Mouse (Mus musculus): ENCODE measurements around the gene Arhgap27.
"Not testable (repeated sequence)": the region's sequence is repeated elsewhere in the genome, so short reads cannot be mapped to it uniquely, and the experiment has no call there.

The Arhgap27 gene

GRCm38 (mm10) chr11:103363214-103364148 lies at the start of gene Arhgap27:
Gene Arhgap27, minus strand, starts transcription at chr11:103363692.
- peak; percentile 55 to 69 for DNase-seq

- peak in 1 of 2 experiments; percentile 70 for DNase-seq
Measured at GRCm38 (mm10) chr11:103412950-103413423, 49.5 kb upstream of the Arhgap27 start.

DNA sequence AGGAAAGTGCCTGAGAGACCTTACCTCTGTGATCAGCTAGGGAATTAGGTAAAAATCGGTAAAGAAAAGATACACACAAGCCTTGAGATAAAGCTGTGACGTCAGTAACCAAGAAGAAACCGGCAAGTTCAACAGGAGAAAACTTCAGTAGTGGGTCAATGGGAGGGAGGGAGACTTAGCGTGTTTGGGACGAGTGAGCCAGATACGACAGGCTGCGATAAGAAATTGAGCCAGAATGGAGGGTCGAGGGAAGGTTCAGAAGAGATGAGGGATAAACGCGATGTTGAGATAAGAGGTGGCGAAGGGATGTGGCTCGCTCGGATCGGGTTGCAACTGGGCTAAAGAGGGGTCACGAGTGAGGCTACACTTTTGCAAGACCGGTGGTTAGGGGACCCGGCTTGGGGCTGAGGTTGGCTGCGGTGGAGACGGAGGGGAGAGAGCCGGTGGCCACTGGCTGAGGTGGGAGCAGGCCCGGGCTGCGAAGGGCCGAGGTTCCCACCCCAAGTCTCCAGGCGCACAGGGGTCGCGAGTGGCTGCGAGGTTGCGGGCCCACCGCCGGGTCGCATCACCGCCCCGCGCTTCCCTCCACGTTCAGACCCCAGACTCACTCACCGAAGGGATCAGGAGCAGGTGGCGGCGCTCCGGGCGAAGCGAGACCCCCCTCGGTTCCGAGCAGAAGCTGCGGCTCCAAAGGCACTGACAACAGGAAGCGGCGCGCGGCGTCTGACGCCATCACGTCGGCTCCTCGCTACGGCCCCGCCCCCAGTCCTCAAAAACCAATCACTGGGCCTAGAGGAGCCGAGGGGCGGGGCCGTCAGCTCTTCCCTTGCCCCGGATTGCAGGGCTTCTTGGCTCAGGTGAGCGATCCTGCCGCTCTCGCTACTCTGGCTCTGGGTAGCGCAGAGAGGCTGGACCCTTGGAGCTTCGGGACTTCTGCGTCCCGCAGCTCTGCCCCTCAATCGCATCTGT lies 48.8 kb upstream of the Arhgap27 start, which contains the start of gene Plekhm1:
Plekhm1 (minus strand) TSS at position 707 of the 969 bp plus-strand sequence.
- DNase-seq = peak; percentile 92 to 96

DNA sequence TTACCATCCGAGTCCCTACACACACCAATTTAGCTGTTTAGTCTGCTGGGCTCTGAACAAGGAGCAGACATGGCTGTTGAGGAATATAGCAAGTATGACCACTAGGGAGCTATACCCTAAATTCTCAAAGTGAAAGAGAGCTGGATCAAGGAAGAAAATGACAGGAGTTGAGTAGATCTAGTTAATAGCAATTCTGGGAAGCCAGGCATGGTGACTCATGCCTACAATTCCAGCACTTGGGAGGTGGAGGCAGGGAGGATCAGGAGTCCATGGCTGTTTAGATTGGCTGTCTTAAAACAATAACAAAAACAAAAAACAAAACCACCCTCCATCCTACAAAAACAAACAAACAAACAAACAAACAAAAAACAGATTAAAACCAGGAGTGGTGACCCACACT lies 47.8 kb upstream of the Arhgap27 start:
- DNase-seq = no peak

- no peak for DNase-seq
Measured at GRCm38 (mm10) chr11:103408880-103409279, 45.4 kb upstream of the Arhgap27 start.

GRCm38 (mm10) chr11:103407136-103407535 lies 43.6 kb upstream of the Arhgap27 start:
- not testable (repeated sequence) for DNase-seq

GRCm38 (mm10) chr11:103406551-103406950 lies 43.1 kb upstream of the Arhgap27 start:
- no peak for DNase-seq

- no peak for DNase-seq
Measured at GRCm38 (mm10) chr11:103405814-103406213, 42.3 kb upstream of the Arhgap27 start.

DNA sequence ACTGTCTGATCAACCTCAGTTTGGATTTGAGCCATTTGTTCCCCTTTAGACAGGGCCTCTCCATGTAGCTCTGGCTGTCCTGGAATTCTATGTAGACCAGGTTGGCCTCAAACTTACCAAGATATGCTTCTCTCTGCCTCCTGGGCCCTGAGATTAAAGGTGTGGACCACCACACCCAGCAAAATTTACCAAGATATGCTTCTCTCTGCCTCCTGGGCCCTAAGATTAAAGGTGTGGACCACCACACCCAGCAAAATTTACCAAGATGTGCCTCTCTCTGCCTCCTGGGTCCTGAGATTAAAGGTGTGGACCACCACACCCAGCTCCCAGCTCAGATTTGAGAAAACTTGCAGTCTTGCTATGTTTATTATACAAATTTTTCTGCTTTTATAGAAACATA lies 41.1 kb upstream of the Arhgap27 start:
- no peak for DNase-seq

GRCm38 (mm10) chr11:103403776-103404175 lies 40.3 kb upstream of the Arhgap27 start:
- DNase-seq = no peak

DNA sequence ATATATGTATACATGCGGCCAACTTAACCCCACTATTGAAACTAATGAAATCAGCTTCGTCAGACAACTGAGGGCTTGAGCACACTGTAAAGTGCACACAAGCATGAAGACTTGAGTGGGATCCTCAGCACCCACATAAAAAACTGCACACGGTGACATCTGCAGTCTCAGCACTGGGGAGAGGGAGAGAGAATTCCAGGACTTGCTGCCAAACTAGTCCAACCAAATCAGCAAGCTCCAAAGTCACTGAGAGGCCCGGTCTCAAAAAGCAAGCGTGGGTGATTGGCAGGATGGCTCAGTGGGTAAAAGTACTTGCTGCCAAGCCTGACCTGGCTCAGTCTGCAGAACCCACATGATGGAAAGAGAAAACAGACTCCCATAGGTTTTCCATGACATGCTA lies 39.2 kb upstream of the Arhgap27 start:
- no peak for DNase-seq

DNA sequence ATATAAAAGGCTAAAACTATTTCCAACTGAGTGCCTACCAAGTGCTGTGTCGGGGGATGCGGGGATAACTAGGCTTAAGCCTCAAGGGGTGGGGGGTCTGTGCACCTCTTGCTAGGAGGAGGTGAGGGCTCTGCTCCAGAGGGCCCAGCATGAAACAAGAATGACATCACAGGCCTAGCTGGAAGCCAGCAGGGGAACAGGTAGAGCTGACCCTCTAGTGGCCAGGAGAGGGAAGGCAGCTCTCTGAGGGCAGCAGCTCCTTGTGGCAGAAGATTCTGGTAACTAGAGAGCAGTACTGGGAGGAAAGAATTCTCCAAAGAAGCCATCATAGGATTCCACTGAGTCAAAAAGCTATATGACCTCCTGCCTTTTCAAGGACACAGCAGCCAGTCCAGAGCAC lies 38.7 kb upstream of the Arhgap27 start:
- DNase-seq = peak; percentile 55 to 65

- DNase-seq = no peak
Measured at GRCm38 (mm10) chr11:103399986-103400385, 36.5 kb upstream of the Arhgap27 start.

DNA sequence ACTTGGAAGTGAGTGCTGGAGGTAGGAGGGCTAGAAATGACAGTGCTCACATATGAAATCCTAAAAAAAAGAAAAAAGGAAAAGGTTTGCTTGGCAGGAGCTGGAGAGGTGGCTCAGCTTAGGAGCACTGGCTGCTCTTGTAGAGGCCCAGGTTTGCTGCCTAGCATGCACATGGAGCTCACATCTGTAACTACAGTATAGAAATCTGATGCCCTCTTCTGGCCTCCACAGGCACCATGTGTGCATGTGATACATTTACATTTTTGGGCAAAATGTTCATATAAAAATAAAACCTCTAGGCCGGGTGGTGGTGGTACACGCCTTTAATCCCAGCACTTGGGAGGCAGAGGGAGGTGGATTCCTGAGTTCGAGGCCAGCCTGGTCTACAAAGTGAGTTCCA lies 35.6 kb upstream of the Arhgap27 start:
- no peak for DNase-seq

DNA sequence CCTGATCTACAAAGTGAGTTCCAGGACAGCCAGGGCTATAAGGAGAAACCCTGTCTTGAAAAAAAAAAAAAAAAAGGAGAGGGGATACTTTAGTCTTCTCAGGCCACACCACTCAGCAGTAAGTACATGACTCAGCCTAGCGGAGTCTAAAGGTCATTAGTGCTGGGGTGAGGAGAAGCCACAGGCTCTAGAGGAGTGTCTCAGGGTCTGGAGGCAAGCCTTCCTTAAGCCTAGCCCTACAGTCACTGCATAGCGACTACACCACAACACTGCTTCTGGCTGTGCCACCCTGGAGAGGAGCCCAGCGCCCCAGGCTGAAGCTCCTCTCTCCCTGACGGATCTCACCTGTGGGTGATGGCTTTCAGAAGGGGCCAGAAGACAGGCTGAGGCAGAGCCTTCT lies 33.2 kb upstream of the Arhgap27 start:
- DNase-seq = no peak

DNA sequence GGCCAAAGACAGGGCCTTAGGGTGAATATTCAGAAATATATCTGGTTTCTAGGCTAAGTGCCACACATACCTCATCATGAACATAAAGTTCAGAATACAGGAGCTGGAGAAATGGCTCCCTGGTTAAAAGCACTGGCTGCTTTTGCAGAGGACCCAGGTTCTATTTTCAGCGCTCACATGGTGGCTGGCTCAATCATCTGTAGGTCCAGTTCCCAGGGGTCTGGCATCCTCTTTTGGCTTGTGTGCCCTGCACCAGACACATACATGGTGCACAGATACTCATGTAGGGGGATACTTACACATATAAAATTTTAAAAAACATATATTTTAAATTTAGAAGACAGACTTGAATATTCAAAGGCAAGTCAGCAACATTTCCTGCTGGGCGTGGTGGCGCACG lies 32.7 kb upstream of the Arhgap27 start:
- DNase-seq = no peak

GRCm38 (mm10) chr11:103394604-103395003 lies 31.1 kb upstream of the Arhgap27 start:
- DNase-seq = no peak

GRCm38 (mm10) chr11:103394025-103394424 lies 30.5 kb upstream of the Arhgap27 start:
- no peak for DNase-seq

- DNase-seq = no peak
Measured at GRCm38 (mm10) chr11:103387870-103388526, 24.5 kb upstream of the Arhgap27 start.

GRCm38 (mm10) chr11:103386827-103387226 lies 23.3 kb upstream of the Arhgap27 start:
- no peak for DNase-seq

DNA sequence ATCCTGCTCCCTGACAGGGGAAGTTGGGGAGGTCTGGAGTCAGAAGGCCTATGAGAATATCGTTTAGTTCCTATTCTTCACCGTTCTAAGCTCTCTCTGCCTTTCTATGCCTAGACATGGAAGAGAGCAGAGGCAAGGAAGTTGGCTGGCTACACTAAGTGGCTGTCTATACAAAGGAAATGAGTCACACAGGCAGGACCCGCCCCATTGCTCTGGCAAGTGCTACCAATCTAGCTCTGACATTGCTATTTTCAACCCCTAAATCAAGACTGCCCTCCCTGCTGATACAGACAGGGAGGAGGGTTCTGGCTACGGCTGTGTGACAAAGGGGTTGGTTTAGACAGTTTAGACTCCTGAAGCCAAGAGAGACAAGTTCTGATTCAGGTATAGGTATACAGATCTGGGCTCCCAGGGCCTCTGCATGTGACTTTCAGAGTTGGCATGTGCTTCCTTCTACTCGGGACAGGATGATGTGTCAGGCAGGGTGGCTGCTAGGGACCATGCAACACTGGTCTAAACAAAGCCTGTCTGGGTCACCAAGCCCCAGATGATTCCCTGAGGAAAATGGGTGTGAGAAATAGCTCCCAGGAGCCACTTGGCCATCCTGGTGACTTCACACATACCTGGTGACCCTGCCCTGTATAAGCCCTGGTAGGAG lies 18.6 kb upstream of the Arhgap27 start:
- peak in 1 of 2 experiments; percentile 48 for DNase-seq

- DNase-seq = no peak
Measured at GRCm38 (mm10) chr11:103381505-103381904, 18.0 kb upstream of the Arhgap27 start.

All from spleen, adult 18-20 months (tissue).